Mouse (Mus musculus) thymus, postnatal 25 days (tissue): ENCODE measurements around the gene Olfr181.

Experiments
- DNase-seq: peaks from one replicate; pipeline ENCODE4 v3.0.0; 2022

Olfr181 gene

GRCm38 (mm10) chr16:58928655-58929054, at the start of gene Olfr181:
Olfr181 (minus strand) TSS chr16:58928755.
- DNase-seq: no peak

- DNase-seq: no peak
Measured at GRCm38 (mm10) chr16:58929292-58929691, 737 bp upstream of the Olfr181 start, which contains the start of gene Olfr180. Olfr180 (minus strand) TSS chr16:58929392.

GRCm38 (mm10) chr16:58891963-58892362, 36.6 kb downstream of the Olfr181 start, which contains the start of gene Olfr178:
Olfr178 (minus strand) TSS chr16:58892063.
- no peak for DNase-seq

- DNase-seq: no peak
Measured at GRCm38 (mm10) chr16:58884416-58884815, 44.1 kb downstream of the Olfr181 start.
